Mouse (Mus musculus) neutrophil, adult 5-6 weeks (primary cell): ENCODE data around the gene Dync1h1. TPM values are rescaled to one million over a fixed set of nuclear protein-coding genes. Genes with fewer than 3 reads are reported as not detected.
"Not testable (repeated sequence)": the region's sequence is repeated elsewhere in the genome, so short reads cannot be mapped to it uniquely, and the experiment has no call there.

ENCODE experiments used
- ATAC-seq: fragments of 151-379, 151-347 bp; 2 replicates; pipeline ENCODE4 v1.8.0; 2017; ENCODE audit warnings: mild to moderate bottlenecking, moderate TSS enrichment; ENCODE audit not compliant: insufficient number of reproducible peaks, poor library complexity, low FRiP score, severe bottlenecking; ENCODE audit errors: extremely low read depth
- total RNA-seq: library from RNA; stranded (forward); fragments of 200-1000 nt; gene quantifications from 2 replicates; pipeline ENCODE4 v1.2.3, GENCODE M21; 2017

Dync1h1 gene
- total RNA-seq, 1 experiment from 2014 or later: 169 TPM

GRCm38 (mm10) chr12:110687894-110688734, 86.9 kb downstream of the Dync1h1 start:
- ATAC-seq: no peak

- ATAC-seq: not testable (repeated sequence)
Observed at GRCm38 (mm10) chr12:110688921-110689320, 87.7 kb downstream of the Dync1h1 start.

- no peak for ATAC-seq
Observed at GRCm38 (mm10) chr12:110689919-110690643, 88.8 kb downstream of the Dync1h1 start.

- ATAC-seq: not testable (repeated sequence)
Observed at GRCm38 (mm10) chr12:110693378-110693777, 92.1 kb downstream of the Dync1h1 start.

- no peak for ATAC-seq
Observed at GRCm38 (mm10) chr12:110695676-110696171, 94.5 kb downstream of the Dync1h1 start.

- peak; percentile 83 for ATAC-seq
Observed at GRCm38 (mm10) chr12:110696173-110696974, 95.1 kb downstream of the Dync1h1 start.

- ATAC-seq: no peak
Observed at GRCm38 (mm10) chr12:110696975-110697400, 95.7 kb downstream of the Dync1h1 start.

- no peak for ATAC-seq
Observed at GRCm38 (mm10) chr12:110697457-110697856, 96.2 kb downstream of the Dync1h1 start.

GRCm38 (mm10) chr12:110698080-110698479, 96.8 kb downstream of the Dync1h1 start:
- no peak for ATAC-seq

GRCm38 (mm10) chr12:110698523-110699170, 97.4 kb downstream of the Dync1h1 start:
- no peak for ATAC-seq

GRCm38 (mm10) chr12:110699171-110699547, 97.9 kb downstream of the Dync1h1 start:
- ATAC-seq: no peak

GRCm38 (mm10) chr12:110700730-110701129, 99.5 kb downstream of the Dync1h1 start:
- ATAC-seq: no peak

GRCm38 (mm10) chr12:110701363-110701762, 100.1 kb downstream of the Dync1h1 start:
- ATAC-seq: not testable (repeated sequence)

- no peak for ATAC-seq
Observed at GRCm38 (mm10) chr12:110702556-110702955, 101.3 kb downstream of the Dync1h1 start, which contains the start of gene Hsp90aa1. Gene Hsp90aa1, minus strand, starts transcription at chr12:110702728.

- ATAC-seq: peak; percentile 64
Observed at GRCm38 (mm10) chr12:110703008-110703471, 101.8 kb downstream of the Dync1h1 start.

- ATAC-seq: no peak
Observed at GRCm38 (mm10) chr12:110703682-110704081, 102.4 kb downstream of the Dync1h1 start.

- ATAC-seq: not testable (repeated sequence)
Observed at GRCm38 (mm10) chr12:110705419-110705818, 104.2 kb downstream of the Dync1h1 start.
